11 mouse cellular contexts compared by ENCODE assay signal in the genomic region with DNA sequence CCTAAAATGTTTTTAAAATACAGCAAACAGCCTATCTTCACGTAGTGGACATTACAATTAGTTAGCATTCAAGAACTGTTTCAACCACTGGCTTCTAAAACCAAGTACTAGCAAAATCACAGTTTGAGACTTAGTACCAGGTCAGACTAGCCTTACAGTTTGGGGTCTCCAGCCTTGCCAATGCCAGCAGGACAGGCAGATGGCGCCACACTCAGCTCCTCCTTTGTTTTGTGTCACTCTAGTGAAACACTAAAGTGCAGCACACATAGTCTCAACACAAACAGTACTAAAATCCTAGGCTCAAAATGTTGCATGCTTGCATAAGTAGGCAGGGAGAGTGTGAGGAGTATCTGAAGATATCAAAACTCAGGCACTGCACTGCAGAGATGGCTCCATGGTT. TPM values are rescaled to one million over a fixed set of nuclear protein-coding genes. Genes with fewer than 3 reads are reported as not detected.
DNase-seq lines count a peak whose midpoint lies in the region; ATAC-seq and TF ChIP-seq lines count a peak whose summit lies in the region.
"Had no signal": no experiment of that assay in that cellular context is flagged by ENCODE, and none has a peak within 500 bp of the region (broad histone marks: within the 10 kb centered on the region; RNA-seq: fewer than 3 reads in every experiment).

No protein-coding gene starts in this region.

- WGBS in liver, adult 2 months: 77% methylated on average over 2 of the region's 2 CpGs
- 68% methylated on average over 2 of the region's 2 CpGs for WGBS in forebrain, embryonic 13.5 days

- peak; percentile 44 for TF ChIP-seq CTCF in liver, adult 2 months (IDR thresholded peaks at IDR 0.05; ENCODE audit: low read depth, low read length)
- TF ChIP-seq CTCF in E14TG2a.4 (conservative IDR thresholded peaks at IDR 0.05; ENCODE audit: low read length): peak; percentile 29

- DNase-seq in embryo, embryonic 10 days (ENCODE audit: low spot score): peak; percentile 29
- no peak for DNase-seq in embryo, embryonic 9.5 days (ENCODE audit: extremely low spot score)
- DNase-seq in liver, adult 2 months (ENCODE audit: extremely low read depth, low read depth, low spot score): no peak
- DNase-seq in liver: no peak
- peak; percentile 32 for DNase-seq in lung, postnatal 36 days
- no peak for DNase-seq in layer of hippocampus, postnatal 25 days (ENCODE audit: extremely low spot score in 1 of 2, low spot score in 1 of 2)

- H3K36me3 ChIP-seq in liver, adult 2 months (ENCODE audit: control insufficient read depth, insufficient read depth, low read length): 0 out of 2 replicates have a peak, but pooled peaks cover 4% of the 10 kb centered on the region
- H3K36me3 ChIP-seq in E14TG2a.4 (ENCODE audit: insufficient read depth, low read length): peaks cover 32% of the 10 kb centered on the region
- H3K36me3 ChIP-seq in forebrain, embryonic 13.5 days (ENCODE audit: poor library complexity, severe bottlenecking): peaks cover 36% of the 10 kb centered on the region

- no peak overlapping the region for H3K9ac ChIP-seq in liver, adult 2 months (ENCODE audit: low read depth, low read length)
- H3K9ac ChIP-seq in forebrain, embryonic 13.5 days: no peak overlapping the region
- H3K9ac ChIP-seq: heart, embryonic 15.5 days; neural tube, embryonic 12.5 days had no signal

- H3K9me3 ChIP-seq in E14TG2a.4 (ENCODE audit: low read length): no peaks in the 10 kb centered on the region
- no peaks in the 10 kb centered on the region for H3K9me3 ChIP-seq in forebrain, embryonic 13.5 days (replicated peaks)
- H3K9me3 ChIP-seq: G1E; heart, embryonic 15.5 days; neural tube, embryonic 12.5 days had no signal

- no peak overlapping the region for H3K4me3 ChIP-seq in liver, adult 2 months (ENCODE audit: insufficient read depth, low read depth, low read length)
- H3K4me3 ChIP-seq in E14TG2a.4 (replicated peaks; ENCODE audit: low read length): no peak overlapping the region
- no peak overlapping the region for H3K4me3 ChIP-seq in forebrain, embryonic 13.5 days
- H3K4me3 ChIP-seq: heart, embryonic 15.5 days; neural tube, embryonic 12.5 days had no signal

- no peak for TF ChIP-seq POLR2A in liver, adult 2 months (IDR thresholded peaks at IDR 0.05; ENCODE audit: extremely low read depth, insufficient read depth, low read length)

- H3K27me3 ChIP-seq in liver, adult 2 months (ENCODE audit: control insufficient read depth, insufficient read depth, low read length): no peaks in the 10 kb centered on the region
- H3K27me3 ChIP-seq in E14TG2a.4 (ENCODE audit: insufficient read depth, low read length): no peaks in the 10 kb centered on the region
- no peaks in the 10 kb centered on the region for H3K27me3 ChIP-seq in forebrain, embryonic 13.5 days
- H3K27me3 ChIP-seq: heart, embryonic 15.5 days; neural tube, embryonic 12.5 days had no signal

- ATAC-seq in forebrain, embryonic 13.5 days: no peak

- H3K4me2 ChIP-seq in forebrain, embryonic 13.5 days: no peak overlapping the region
- H3K4me2 ChIP-seq: heart, embryonic 15.5 days; neural tube, embryonic 12.5 days had no signal

- no peaks in the 10 kb centered on the region for H3K79me2 ChIP-seq in liver, adult 2 months (ENCODE audit: control insufficient read depth, insufficient read depth, low read length)

- H3K4me1 ChIP-seq in liver, adult 2 months (ENCODE audit: control insufficient read depth, insufficient read depth, low read length): no peaks in the 10 kb centered on the region
- no peaks in the 10 kb centered on the region for H3K4me1 ChIP-seq in E14TG2a.4 (replicated peaks; ENCODE audit: low read depth, low read length)
- H3K4me1 ChIP-seq in forebrain, embryonic 13.5 days: no peaks in the 10 kb centered on the region
- H3K4me1 ChIP-seq: heart, embryonic 15.5 days; neural tube, embryonic 12.5 days had no signal

- no peak overlapping the region for H3K27ac ChIP-seq in liver, adult 2 months (replicated peaks; ENCODE audit: insufficient read depth, low read depth, low read length)
- no peak overlapping the region for H3K27ac ChIP-seq in forebrain, embryonic 13.5 days
- H3K27ac ChIP-seq: heart, embryonic 15.5 days; neural tube, embryonic 12.5 days had no signal

RNA-seq across cellular contexts. Expression of a gene that starts 53.8 kb away (rescaled TPM):
- total RNA-seq in liver, adult 2 months (2014; rRNA removed): 10.0 and 10.5 TPM in 2 replicates
- 1.9 TPM in 2 replicates for polyA plus RNA-seq in liver, adult 2 months (2012; rRNA removed)
- total RNA-seq in layer of hippocampus, postnatal 25 days (2021): 100 to 1,000 TPM; 351 to 374 TPM
- 30.1 and 35.7 TPM in 2 replicates for polyA plus RNA-seq in forebrain, embryonic 13.5 days (2015; fragmentation: Nextera tagmentation; extraction: Ambion mirVana)

RNA-seq across cellular contexts. Expression of a gene that starts 53.9 kb away (rescaled TPM):
- total RNA-seq in liver, adult 2 months (2014; rRNA removed): 27.7 and 32.3 TPM in 2 replicates
- 21.8 and 29.1 TPM in 2 replicates for polyA plus RNA-seq in liver, adult 2 months (2012; rRNA removed)
- total RNA-seq in layer of hippocampus, postnatal 25 days (2021): 100 to 1,000 TPM in 1 of 2 experiments, 10 to 100 TPM in 1; 99.1 to 103 TPM
- polyA plus RNA-seq in forebrain, embryonic 13.5 days (2015; fragmentation: Nextera tagmentation; extraction: Ambion mirVana): 156 and 179 TPM in 2 replicates

Comparison
In these comparisons a context has a peak if more than half of its experiments do, and no peak if none do; other contexts are left out.
1. DNase-seq: peak in embryo, embryonic 10 days (single experiment) and lung, postnatal 36 days (single experiment); none in embryo, embryonic 9.5 days (single experiment), liver, adult 2 months (single experiment), liver (single experiment) and layer of hippocampus, postnatal 25 days (0 of 2).
2. RNA of a gene that starts 53.8 kb away (total RNA-seq): 351 to 374 TPM in layer of hippocampus, postnatal 25 days; 10.0 to 10.5 TPM in liver, adult 2 months; every median in the first group is over 10 times any median in the second.